Mouse (Mus musculus) embryonic fibroblast, embryonic 13.5 days (primary cell): ENCODE measurements around the gene Akap2.

Experiments used
- CTCF ChIP-seq: IDR thresholded peaks from 2 replicates; pipeline ENCODE4 v1.5.1; 2011; ENCODE audit warnings: mild to moderate bottlenecking, control low read depth, low read length, moderate library complexity, borderline replicate concordance; ENCODE audit not compliant: insufficient read depth
- POLR2A ChIP-seq: IDR thresholded peaks from 2 replicates; pipeline ENCODE4 v1.6.1; 2011; ENCODE audit warnings: low read depth, mild to moderate bottlenecking, control low read depth, low read length, moderate library complexity

- no peak for TF ChIP-seq POLR2A
- no peak for TF ChIP-seq CTCF
Observed at GRCm38 (mm10) chr4:57799297-57799696, 81.8 kb downstream of the Akap2 start.
